Mouse (Mus musculus): ENCODE data around the gene Slit3.

- no peak for TF ChIP-seq CTCF (IDR thresholded peaks at IDR 0.05; ENCODE audit: low read depth, low read length)
- no peak for TF ChIP-seq GATA1 (IDR thresholded peaks at IDR 0.05; ENCODE audit: borderline replicate concordance, low read length)
- no peak for TF ChIP-seq POLR2AphosphoS5 (IDR thresholded peaks at IDR 0.05; ENCODE audit: insufficient replicate concordance, low read depth, low read length)
Observed at GRCm38 (mm10) chr11:35120076-35120475, 948 bp upstream of the Slit3 start.

All from G1E (cell line).